Comparison of ENCODE assay signal across 8 mouse cellular contexts in the genomic region with DNA sequence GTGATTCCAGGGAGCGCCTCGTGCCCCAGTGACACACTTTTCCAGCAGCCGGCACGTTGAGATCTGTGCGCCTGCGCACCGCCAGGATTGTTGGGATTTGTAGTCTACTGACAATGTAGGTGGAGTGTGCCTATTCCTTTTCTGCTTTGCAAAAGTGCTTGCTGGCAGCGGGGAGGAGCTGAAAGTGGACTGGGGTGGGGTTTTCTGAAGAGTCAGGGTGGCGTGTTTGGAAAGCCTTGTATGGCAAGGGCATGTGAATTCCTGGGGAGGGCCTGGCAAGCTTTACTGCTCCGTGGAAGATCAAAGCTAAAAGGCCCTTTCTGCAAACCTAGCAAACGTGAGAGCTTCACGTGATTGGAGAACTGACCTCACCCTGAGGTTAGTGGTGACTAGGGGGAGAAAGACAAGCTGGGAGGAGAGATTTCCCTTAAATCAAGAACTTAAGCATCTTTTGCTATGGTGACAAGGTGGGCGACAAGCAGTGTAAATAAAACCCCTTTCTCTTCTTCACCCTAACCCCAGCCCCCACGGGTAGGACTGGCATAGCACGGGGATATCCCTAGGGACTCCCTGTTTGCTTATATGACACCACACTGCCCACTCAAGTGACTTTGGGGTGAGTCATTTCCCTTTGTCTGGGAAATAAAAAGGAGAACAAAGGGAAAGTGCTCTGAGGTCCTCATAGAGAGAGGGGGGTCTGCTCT. TPM values are rescaled to one million over a fixed set of nuclear protein-coding genes. Genes with fewer than 3 reads are reported as not detected.
DNase-seq lines count a peak whose midpoint lies in the region; ATAC-seq and TF ChIP-seq lines count a peak whose summit lies in the region.

No protein-coding gene starts in this region.

- H3K9me3 ChIP-seq in MEL (replicated peaks; ENCODE audit: insufficient read depth, low read length) = no peaks in the 10 kb centered on the region
- H3K9me3 ChIP-seq in forebrain, postnatal 0 days (ENCODE audit: low read length) = no peaks in the 10 kb centered on the region
- H3K9me3 ChIP-seq in lung, embryonic 16.5 days (ENCODE audit: control insufficient read depth, low read length) = no peaks in the 10 kb centered on the region

- DNase-seq in MEL (ENCODE audit: low read depth, low spot score) = peak; percentile 99
- peak; percentile 100 for DNase-seq in cerebellum, adult 2 months
- DNase-seq in forebrain, postnatal 0 days = peak; percentile 98
- DNase-seq in heart, postnatal 4 days = peak; percentile 99
- peak; percentile 99 for DNase-seq in layer of hippocampus, adult 9-10 months (ENCODE audit: low spot score)
- peak; percentile 100 for DNase-seq in ovary, adult 18-20 months (ENCODE audit: low spot score)
- DNase-seq in thymus, adult 2 months = peak; percentile 86

- no peak for TF ChIP-seq CTCF in MEL (IDR thresholded peaks at IDR 0.05 in 2 of 3, conservative IDR thresholded peaks at IDR 0.05 in 1 of 3; ENCODE audit: control insufficient read depth in 1 of 3, insufficient read depth in 1 of 3, low read depth in 2 of 3, low read length in 3 of 3, poor library complexity in 1 of 3, severe bottlenecking in 1 of 3)
- no peak for TF ChIP-seq CTCF in cerebellum, adult 2 months (IDR thresholded peaks at IDR 0.05; ENCODE audit: borderline replicate concordance, insufficient read depth, low read depth, low read length)
- no peak for TF ChIP-seq CTCF in forebrain, postnatal 0 days (IDR thresholded peaks at IDR 0.05; ENCODE audit: low read depth)
- no peak for TF ChIP-seq CTCF in thymus, adult 2 months (IDR thresholded peaks at IDR 0.05; ENCODE audit: borderline replicate concordance, control insufficient read depth, extremely low read depth, insufficient read depth, low read length, poor library complexity)

- WGBS in cerebellum, adult 2 months = 7% methylated on average over 15 of the region's 15 CpGs
- WGBS in forebrain, postnatal 0 days = 6% methylated on average over 15 of the region's 15 CpGs
- under 1% methylated on average over 15 of the region's 15 CpGs for WGBS in lung, embryonic 16.5 days
- WGBS in thymus, adult 2 months = 5% methylated on average over 15 of the region's 15 CpGs

- H3K4me2 ChIP-seq in forebrain, postnatal 0 days (ENCODE audit: low read depth) = peak overlapping the region; percentile 90
- peak overlapping the region; percentile 59 for H3K4me2 ChIP-seq in lung, embryonic 16.5 days (ENCODE audit: low read depth, low read length)

- no peaks in the 10 kb centered on the region for H3K27me3 ChIP-seq in MEL (ENCODE audit: control insufficient read depth in 1 of 2, insufficient read depth in 2 of 2, low read length in 2 of 2)
- no peaks in the 10 kb centered on the region for H3K27me3 ChIP-seq in cerebellum, adult 2 months (ENCODE audit: control insufficient read depth, insufficient read depth, low read length)
- no peaks in the 10 kb centered on the region for H3K27me3 ChIP-seq in forebrain, postnatal 0 days (ENCODE audit: insufficient read depth, low read length)
- H3K27me3 ChIP-seq in lung, embryonic 16.5 days (ENCODE audit: control insufficient read depth, insufficient read depth, low read depth, low read length) = no peaks in the 10 kb centered on the region
- H3K27me3 ChIP-seq in thymus, adult 2 months (ENCODE audit: control insufficient read depth, insufficient read depth, low read length) = no peaks in the 10 kb centered on the region

- peak overlapping the region; percentile 74 for H3K9ac ChIP-seq in MEL (ENCODE audit: control insufficient read depth, low read depth, low read length, poor library complexity, severe bottlenecking)
- H3K9ac ChIP-seq in forebrain, postnatal 0 days = 0 out of 2 replicates have a peak overlapping the region, but pooled peaks have one; percentile 56
- H3K9ac ChIP-seq in lung, embryonic 16.5 days (ENCODE audit: low read length) = peak overlapping the region; percentile 51

- TF ChIP-seq EP300 in MEL (IDR thresholded peaks at IDR 0.05; ENCODE audit: low read depth in 1 of 2, low read length in 2 of 2) = peak in 1 of 2 experiments; percentile 54; a peak in 2 of 4 replicates

- H3K4me1 ChIP-seq in MEL (ENCODE audit: control insufficient read depth in 1 of 2, insufficient read depth in 2 of 2, low read length in 2 of 2) = peaks cover 15 to 40% of the 10 kb centered on the region in 2 experiments
- peaks cover 14% of the 10 kb centered on the region; the same call in 1 of the 2 replicates for H3K4me1 ChIP-seq in cerebellum, adult 2 months (ENCODE audit: control insufficient read depth, insufficient read depth, low read length)
- peaks cover 26% of the 10 kb centered on the region for H3K4me1 ChIP-seq in forebrain, postnatal 0 days (ENCODE audit: insufficient read depth)
- H3K4me1 ChIP-seq in lung, embryonic 16.5 days (replicated peaks; ENCODE audit: control insufficient read depth, insufficient read depth, low read length) = peaks cover 57% of the 10 kb centered on the region
- H3K4me1 ChIP-seq in thymus, adult 2 months (replicated peaks; ENCODE audit: control insufficient read depth, insufficient read depth, low read length) = peaks cover 38% of the 10 kb centered on the region

- no peaks in the 10 kb centered on the region; the same call in 1 of the 2 replicates for H3K79me2 ChIP-seq in MEL (ENCODE audit: control insufficient read depth, insufficient read depth, low read length, poor library complexity)

- peak overlapping the region; percentile 47 for H3K27ac ChIP-seq in MEL (ENCODE audit: control insufficient read depth, low read depth, low read length)
- H3K27ac ChIP-seq in cerebellum, adult 2 months (ENCODE audit: insufficient read depth, low read length) = peak overlapping the region; percentile 19
- peak overlapping the region; percentile 87 for H3K27ac ChIP-seq in forebrain, postnatal 0 days (ENCODE audit: low read depth, low read length)
- H3K27ac ChIP-seq in lung, embryonic 16.5 days (ENCODE audit: low read length) = peak overlapping the region; percentile 97
- no peak overlapping the region; the same call in 1 of the 2 replicates for H3K27ac ChIP-seq in thymus, adult 2 months (ENCODE audit: control insufficient read depth, insufficient read depth, low read length)

- H3K4me3 ChIP-seq in MEL (ENCODE audit: control insufficient read depth in 1 of 2, insufficient read depth in 1 of 2, low read depth in 2 of 2, low read length in 2 of 2) = peak overlapping the region; percentile 41 to 57
- peak overlapping the region; percentile 38 for H3K4me3 ChIP-seq in cerebellum, adult 2 months (replicated peaks; ENCODE audit: insufficient read depth, low read depth, low read length)
- peak overlapping the region; percentile 48 for H3K4me3 ChIP-seq in forebrain, postnatal 0 days (ENCODE audit: low read depth, low read length)
- peak overlapping the region; percentile 47 for H3K4me3 ChIP-seq in lung, embryonic 16.5 days (ENCODE audit: low read length)
- peak overlapping the region; percentile 50 for H3K4me3 ChIP-seq in thymus, adult 2 months (ENCODE audit: control insufficient read depth, insufficient read depth, low read length)

- peak; percentile 93 for ATAC-seq in forebrain, postnatal 0 days
- peak; percentile 69 for ATAC-seq in lung, embryonic 16.5 days (ENCODE audit: low read depth)

- H3K36me3 ChIP-seq in MEL (ENCODE audit: control insufficient read depth in 1 of 2, insufficient read depth in 2 of 2, low read length in 2 of 2) = peaks cover 0 to 24% of the 10 kb centered on the region in 2 experiments; a peak in 2 of 4 replicates
- peaks cover 9% of the 10 kb centered on the region; the same call in 1 of the 2 replicates for H3K36me3 ChIP-seq in forebrain, postnatal 0 days (ENCODE audit: insufficient read depth)
- no peaks in the 10 kb centered on the region for H3K36me3 ChIP-seq in lung, embryonic 16.5 days (ENCODE audit: control insufficient read depth, insufficient read depth, low read length)
- H3K36me3 ChIP-seq in thymus, adult 2 months (ENCODE audit: control insufficient read depth, insufficient read depth, low read length) = no peaks in the 10 kb centered on the region

- TF ChIP-seq POLR2A in MEL (IDR thresholded peaks at IDR 0.05; ENCODE audit: control insufficient read depth in 1 of 2, insufficient read depth in 1 of 2, low read depth in 1 of 2, low read length in 2 of 2, poor library complexity in 1 of 2) = peak in 1 of 2 experiments; percentile 74; a peak in 2 of 4 replicates
- TF ChIP-seq POLR2A in cerebellum, adult 2 months (IDR thresholded peaks at IDR 0.05; ENCODE audit: borderline replicate concordance, insufficient read depth, low read length) = no peak
- no peak for TF ChIP-seq POLR2A in thymus, adult 2 months (IDR thresholded peaks at IDR 0.05; ENCODE audit: control insufficient read depth, extremely low read depth, insufficient read depth, low read length, poor library complexity)

- TF ChIP-seq RAD21 in MEL (IDR thresholded peaks at IDR 0.05; ENCODE audit: low read depth, low read length) = no peak

RNA-seq across cellular contexts. Expression of gene Nr1d1, which starts 0.4 kb away (rescaled TPM):
- total RNA-seq in MEL (2012; rRNA removed) = 1.9 and 2.0 TPM in 2 replicates
- polyA plus RNA-seq in MEL (2012; ENCODE audit: insufficient read depth in 1 of 2, insufficient read length in 2 of 2, low read depth in 1 of 2, low replicate concordance in 2 of 2, missing spikeins in 1 of 2) = 1 to 10 TPM in 1 of 2 experiments, not detected in 1; 5.6 TPM
- polyA plus RNA-seq in cerebellum, adult 2 months (2012; rRNA removed) = 144 and 167 TPM in 2 replicates
- total RNA-seq in forebrain, postnatal 0 days (2014; rRNA removed) = 4.5 and 6.7 TPM in 2 replicates
- 10.8 and 11.4 TPM in 2 replicates for polyA plus RNA-seq in forebrain, postnatal 0 days (2015; fragmentation: Nextera tagmentation; extraction: Ambion mirVana)
- total RNA-seq in heart, postnatal 4 days (2021) = 10 to 100 TPM; 26.3 to 27.6 TPM
- polyA plus RNA-seq in lung, embryonic 16.5 days (2015; fragmentation: Nextera tagmentation; extraction: Ambion mirVana) = 1.4 and 1.6 TPM in 2 replicates
- 34.4 and 37.7 TPM in 2 replicates for polyA plus RNA-seq in thymus, adult 2 months (2012; rRNA removed)

RNA-seq across cellular contexts. Expression of gene Msl1, which starts 19.8 kb away (rescaled TPM):
- total RNA-seq in MEL (2012; rRNA removed) = 35.0 and 37.1 TPM in 2 replicates
- 10 to 100 TPM in 1 of 2 experiments, not detected in 1; 49.4 TPM for polyA plus RNA-seq in MEL (2012; ENCODE audit: insufficient read depth in 1 of 2, insufficient read length in 2 of 2, low read depth in 1 of 2, low replicate concordance in 2 of 2, missing spikeins in 1 of 2)
- polyA plus RNA-seq in cerebellum, adult 2 months (2012; rRNA removed) = 99.1 and 103 TPM in 2 replicates
- 87.2 and 94.6 TPM in 2 replicates for total RNA-seq in forebrain, postnatal 0 days (2014; rRNA removed)
- polyA plus RNA-seq in forebrain, postnatal 0 days (2015; fragmentation: Nextera tagmentation; extraction: Ambion mirVana) = 16.3 and 24.1 TPM in 2 replicates
- total RNA-seq in heart, postnatal 4 days (2021) = 10 to 100 TPM; 67.8 to 71.5 TPM
- polyA plus RNA-seq in lung, embryonic 16.5 days (2015; fragmentation: Nextera tagmentation; extraction: Ambion mirVana) = 19.4 and 20.3 TPM in 2 replicates
- 50.3 and 66.0 TPM in 2 replicates for polyA plus RNA-seq in thymus, adult 2 months (2012; rRNA removed)

RNA-seq across cellular contexts. Expression of gene Casc3, which starts 29.2 kb away (rescaled TPM):
- 18.2 and 20.9 TPM in 2 replicates for total RNA-seq in MEL (2012; rRNA removed)
- 10 to 100 TPM; 58.6 to 61.0 TPM for polyA plus RNA-seq in MEL (2012; ENCODE audit: insufficient read depth in 1 of 2, insufficient read length in 2 of 2, low read depth in 1 of 2, low replicate concordance in 2 of 2, missing spikeins in 1 of 2)
- polyA plus RNA-seq in cerebellum, adult 2 months (2012; rRNA removed) = 55.5 TPM in 2 replicates
- total RNA-seq in forebrain, postnatal 0 days (2014; rRNA removed) = 22.5 and 27.2 TPM in 2 replicates
- 29.5 and 37.4 TPM in 2 replicates for polyA plus RNA-seq in forebrain, postnatal 0 days (2015; fragmentation: Nextera tagmentation; extraction: Ambion mirVana)
- 10 to 100 TPM; 26.9 to 28.4 TPM for total RNA-seq in heart, postnatal 4 days (2021)
- polyA plus RNA-seq in lung, embryonic 16.5 days (2015; fragmentation: Nextera tagmentation; extraction: Ambion mirVana) = 33.2 and 36.6 TPM in 2 replicates
- 66.5 and 72.2 TPM in 2 replicates for polyA plus RNA-seq in thymus, adult 2 months (2012; rRNA removed)

RNA-seq across cellular contexts. Expression of gene Thra, which starts 35.1 kb away (rescaled TPM):
- 22.0 and 29.6 TPM in 2 replicates for total RNA-seq in MEL (2012; rRNA removed)
- 10 to 100 TPM in 1 of 2 experiments, not detected in 1; 50.9 TPM for polyA plus RNA-seq in MEL (2012; ENCODE audit: insufficient read depth in 1 of 2, insufficient read length in 2 of 2, low read depth in 1 of 2, low replicate concordance in 2 of 2, missing spikeins in 1 of 2)
- polyA plus RNA-seq in cerebellum, adult 2 months (2012; rRNA removed) = 439 and 447 TPM in 2 replicates
- 1,003 and 1,159 TPM in 2 replicates for total RNA-seq in forebrain, postnatal 0 days (2014; rRNA removed)
- polyA plus RNA-seq in forebrain, postnatal 0 days (2015; fragmentation: Nextera tagmentation; extraction: Ambion mirVana) = 223 and 233 TPM in 2 replicates
- 100 to 1,000 TPM; 171 to 183 TPM for total RNA-seq in heart, postnatal 4 days (2021)
- polyA plus RNA-seq in lung, embryonic 16.5 days (2015; fragmentation: Nextera tagmentation; extraction: Ambion mirVana) = 36.3 and 36.4 TPM in 2 replicates
- polyA plus RNA-seq in thymus, adult 2 months (2012; rRNA removed) = 36.8 and 41.5 TPM in 2 replicates

RNA-seq across cellular contexts. Expression of gene Med24, which starts 46.3 kb away (rescaled TPM):
- 37.5 and 41.4 TPM in 2 replicates for total RNA-seq in MEL (2012; rRNA removed)
- 10 to 100 TPM in 1 of 2 experiments, not detected in 1; 89.8 TPM for polyA plus RNA-seq in MEL (2012; ENCODE audit: insufficient read depth in 1 of 2, insufficient read length in 2 of 2, low read depth in 1 of 2, low replicate concordance in 2 of 2, missing spikeins in 1 of 2)
- 105 and 108 TPM in 2 replicates for polyA plus RNA-seq in cerebellum, adult 2 months (2012; rRNA removed)
- 54.0 and 66.5 TPM in 2 replicates for total RNA-seq in forebrain, postnatal 0 days (2014; rRNA removed)
- polyA plus RNA-seq in forebrain, postnatal 0 days (2015; fragmentation: Nextera tagmentation; extraction: Ambion mirVana) = 46.4 and 49.3 TPM in 2 replicates
- total RNA-seq in heart, postnatal 4 days (2021) = 10 to 100 TPM; 51.7 to 52.3 TPM
- 56.6 and 57.8 TPM in 2 replicates for polyA plus RNA-seq in lung, embryonic 16.5 days (2015; fragmentation: Nextera tagmentation; extraction: Ambion mirVana)
- 179 and 196 TPM in 2 replicates for polyA plus RNA-seq in thymus, adult 2 months (2012; rRNA removed)
